Mouse (Mus musculus) heart, embryonic 16.5 days (tissue): Measurements from ENCODE around the gene Gm45261. TPM values are rescaled to one million over a fixed set of nuclear protein-coding genes. Genes with fewer than 3 reads are reported as not detected.

Source experiments
- ATAC-seq: fragments of 200-750 bp; cut with Nextera tagmentation; replicated peaks from 2 replicates; pipeline ENCODE4 v1.8.0; 2017; ENCODE audit warnings: moderate number of reproducible peaks; ENCODE audit not compliant: insufficient read depth, low FRiP score; ENCODE audit errors: extremely low read depth
- H3K27ac ChIP-seq: fragments of 300-500 bp; sonication (generic); 2 replicates; pipeline ENCODE4 v1.5.1; 2014; ENCODE audit warnings: mild to moderate bottlenecking, low read length, control low read depth, moderate library complexity
- H3K27me3 ChIP-seq: fragments of 300-500 bp; sonication (generic); 2 replicates; pipeline ENCODE4 v1.6.1; 2014; ENCODE audit warnings: low read length, mixed read lengths; ENCODE audit not compliant: control insufficient read depth, insufficient read depth
- H3K36me3 ChIP-seq: fragments of 300-500 bp; sonication (generic); 2 replicates; pipeline ENCODE4 v1.6.1; 2014; ENCODE audit not compliant: control insufficient read depth, insufficient read depth
- H3K4me1 ChIP-seq: fragments of 300-500 bp; sonication (generic); 2 replicates; pipeline ENCODE4 v1.6.1; 2014; ENCODE audit warnings: low read length, mixed read lengths; ENCODE audit not compliant: control insufficient read depth, insufficient read depth
- H3K4me2 ChIP-seq: fragments of 300-500 bp; sonication (generic); 2 replicates; pipeline ENCODE4 v1.6.1; 2014; ENCODE audit warnings: low read depth, mild to moderate bottlenecking, control low read depth, low read length
- H3K4me3 ChIP-seq: fragments of 300-500 bp; sonication (generic); 2 replicates; pipeline ENCODE4 v1.5.1; 2014; ENCODE audit warnings: mild to moderate bottlenecking, control low read depth, low read length
- H3K9ac ChIP-seq: fragments of 300-500 bp; sonication (generic); 2 replicates; pipeline ENCODE4 v1.6.1; 2014; ENCODE audit warnings: low read length, control low read depth
- H3K9me3 ChIP-seq: fragments of 300-500 bp; sonication (generic); replicated peaks from 2 replicates; pipeline ENCODE4 v1.6.1; 2016; ENCODE audit warnings: low read length; ENCODE audit not compliant: control insufficient read depth
- WGBS: fragments of 180-500 bp; shearing (Covaris S2); extraction: QIAGEN DNeasy Blood & Tissue Kit; methylation state at CpG from one replicate; pipeline ENCODE4 v1.1.7; 2014; 5-methylcytosine and 5-hydroxymethylcytosine counted together
- polyA plus RNA-seq: library from polyadenylated mRNA; unstranded; fragments of >200 nt; fragmentation: Nextera tagmentation; extraction: Ambion mirVana; gene quantifications from 2 replicates; pipeline ENCODE4 v1.2.1, GENCODE M21; 2015

Gm45261 gene
- not detected in 2 replicates for polyA plus RNA-seq

DNA sequence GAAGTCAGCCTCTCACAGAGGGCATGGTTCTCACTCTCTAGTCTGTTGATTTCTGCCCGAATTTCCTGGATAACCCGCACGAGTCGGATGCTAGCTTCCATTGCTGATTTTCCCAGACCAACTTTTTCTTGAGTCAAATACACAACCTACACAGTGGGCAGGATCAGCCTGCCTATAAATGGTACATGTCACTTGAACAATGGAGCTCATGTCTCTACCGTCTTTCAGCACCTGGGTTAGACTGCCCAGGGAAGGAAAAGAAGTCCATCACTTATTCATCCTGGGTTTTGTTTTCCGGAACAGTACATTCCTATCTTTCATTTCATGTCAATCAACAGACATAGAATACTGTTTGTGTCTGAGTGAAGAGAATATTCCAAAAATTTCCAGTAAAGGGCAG lies at the start of gene Gm45261:
Gene Gm45261 (minus strand): TSS at position 101 of the 400 bp plus-strand sequence.
- Histone ChIP-seq H3K4me3 (no peak within 1 kb of the TSS), H3K4me2 (no peak within 1 kb of the TSS), H3K4me1 (no peaks in the 10 kb centered on the region), H3K27ac (no peak within 1 kb of the TSS), H3K27me3 (no peaks in the 10 kb centered on the region), H3K9me3 (no peaks in the 10 kb centered on the region), H3K9ac (no peak within 1 kb of the TSS), H3K36me3 (no peaks in the 10 kb centered on the region)
- 74% methylated on average over 6 of the region's 6 CpGs for WGBS
- ATAC-seq = no peak

DNA sequence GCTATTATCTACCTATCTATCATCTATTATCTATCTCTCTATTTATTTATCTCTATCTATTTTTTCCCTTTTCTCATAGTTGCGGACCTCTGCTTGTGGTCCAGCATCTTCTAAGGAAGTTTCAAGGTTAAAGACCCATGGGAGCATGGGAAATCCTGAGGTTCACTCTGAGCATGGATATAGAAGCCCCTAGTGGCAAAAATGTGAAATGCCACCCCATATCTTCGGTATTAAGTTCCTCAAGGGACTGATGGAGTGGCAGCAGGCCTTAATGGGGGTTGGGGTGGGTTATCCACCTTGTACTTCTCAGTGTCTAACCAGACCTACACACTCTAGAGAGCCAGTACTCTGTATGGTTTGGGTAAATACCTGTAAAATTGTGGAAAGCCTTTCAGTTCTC lies 43.5 kb upstream of the Gm45261 start:
- no peaks in the 10 kb centered on the region for H3K9me3 ChIP-seq
- H3K4me2 ChIP-seq = no peak overlapping the region
- WGBS = 86% methylated on average over 2 of the region's 2 CpGs
- no peak overlapping the region for H3K4me3 ChIP-seq
- H3K36me3 ChIP-seq = 0 out of 2 replicates have a peak, but pooled peaks cover 2% of the 10 kb centered on the region
- no peaks in the 10 kb centered on the region for H3K4me1 ChIP-seq
- no peak for ATAC-seq
- H3K27ac ChIP-seq = no peak overlapping the region
- no peak overlapping the region for H3K9ac ChIP-seq
- H3K27me3 ChIP-seq = no peaks in the 10 kb centered on the region

GRCm38 (mm10) chr1:80504081-80504480 lies 42.8 kb upstream of the Gm45261 start:
- Histone ChIP-seq H3K4me3 (no peak overlapping the region), H3K36me3 (0 out of 2 replicates have a peak, but pooled peaks cover 2% of the 10 kb centered on the region), H3K9me3 (no peaks in the 10 kb centered on the region), H3K4me2 (no peak overlapping the region), H3K4me1 (no peaks in the 10 kb centered on the region), H3K27ac (no peak overlapping the region), H3K9ac (no peak overlapping the region), H3K27me3 (no peaks in the 10 kb centered on the region)
- 75% methylated on average over 4 of the region's 4 CpGs for WGBS
- no peak for ATAC-seq

- Histone ChIP-seq H3K9me3 (no peaks in the 10 kb centered on the region), H3K27me3 (no peaks in the 10 kb centered on the region), H3K36me3 (0 out of 2 replicates have a peak, but pooled peaks cover 2% of the 10 kb centered on the region), H3K4me1 (no peaks in the 10 kb centered on the region), H3K9ac (no peak overlapping the region), H3K4me2 (no peak overlapping the region), H3K4me3 (no peak overlapping the region), H3K27ac (no peak overlapping the region)
- no peak for ATAC-seq
- WGBS = 82% methylated on average over 9 of the region's 9 CpGs
Measured at GRCm38 (mm10) chr1:80502456-80503165, 41.4 kb upstream of the Gm45261 start.

DNA sequence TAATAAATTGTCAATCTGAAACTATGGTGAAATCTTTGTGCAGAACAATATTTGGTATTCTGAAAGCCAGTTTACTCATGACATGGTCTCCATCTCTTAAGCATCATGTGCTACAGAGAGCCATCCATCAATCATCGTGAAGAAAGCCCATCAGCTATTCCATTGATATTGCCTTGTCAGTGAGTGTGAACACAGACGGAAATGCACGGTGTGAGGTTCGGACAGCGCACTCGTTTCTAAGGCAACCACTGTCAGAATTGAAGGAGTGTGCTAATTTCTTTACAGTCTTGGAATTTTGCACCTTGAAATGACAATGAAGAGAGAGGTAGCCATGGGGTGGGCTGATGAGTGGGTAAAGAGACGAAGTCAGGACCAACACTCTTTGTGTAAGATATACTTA lies 38.0 kb upstream of the Gm45261 start:
- H3K4me1 ChIP-seq = no peaks in the 10 kb centered on the region
- no peaks in the 10 kb centered on the region for H3K27me3 ChIP-seq
- H3K36me3 ChIP-seq = no peaks in the 10 kb centered on the region
- H3K9me3 ChIP-seq = no peaks in the 10 kb centered on the region
- 79% methylated on average over 7 of the region's 7 CpGs for WGBS
- no peak overlapping the region for H3K4me2 ChIP-seq
- no peak for ATAC-seq
- H3K9ac ChIP-seq = no peak overlapping the region
- no peak overlapping the region for H3K4me3 ChIP-seq
- H3K27ac ChIP-seq = no peak overlapping the region

DNA sequence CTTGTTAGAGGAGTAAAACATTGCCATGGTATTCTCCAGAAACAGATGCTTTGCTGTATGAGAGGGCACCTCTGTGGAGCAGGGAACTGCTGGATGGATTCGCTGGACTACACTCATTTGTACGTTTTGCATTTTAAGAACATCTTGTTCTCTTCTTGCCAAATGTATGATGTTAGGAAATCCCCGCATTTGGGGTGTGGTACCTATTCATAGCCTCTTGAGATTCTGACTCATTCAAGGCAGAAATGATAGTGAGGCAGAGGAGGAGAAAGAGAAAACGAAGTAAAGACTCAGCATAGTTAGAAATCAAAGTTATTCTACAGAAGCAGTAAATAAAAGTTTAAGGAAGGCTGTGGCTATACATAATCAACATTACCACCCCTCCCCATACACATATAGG lies 35.1 kb upstream of the Gm45261 start:
- Histone ChIP-seq H3K4me1 (no peaks in the 10 kb centered on the region), H3K4me2 (no peak overlapping the region), H3K9ac (no peak overlapping the region), H3K4me3 (no peak overlapping the region), H3K27ac (no peak overlapping the region), H3K27me3 (no peaks in the 10 kb centered on the region), H3K9me3 (no peaks in the 10 kb centered on the region), H3K36me3 (no peaks in the 10 kb centered on the region)
- WGBS = 70% methylated on average over 4 of the region's 4 CpGs
- ATAC-seq = no peak

DNA sequence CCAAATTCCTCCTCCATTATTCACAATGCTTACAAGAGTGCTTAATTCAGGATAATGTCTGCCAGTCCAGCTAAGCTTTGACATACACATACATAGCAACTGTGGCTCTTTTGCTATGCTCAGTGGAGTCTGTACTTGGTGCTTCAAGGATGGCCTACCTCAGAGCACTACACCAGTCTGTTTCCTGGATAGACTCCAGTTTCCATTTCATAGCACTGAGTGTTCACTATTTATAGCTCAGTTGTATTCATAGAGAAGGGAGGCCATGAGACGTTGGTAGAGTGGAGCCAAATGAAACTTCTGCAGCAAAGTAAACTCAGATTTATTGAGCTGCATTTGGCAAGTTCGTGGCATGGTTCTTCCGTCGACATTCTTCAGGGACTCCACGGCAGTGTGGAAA lies 22.2 kb upstream of the Gm45261 start:
- H3K9me3 ChIP-seq = no peaks in the 10 kb centered on the region
- peak; percentile 72 for ATAC-seq
- H3K27me3 ChIP-seq = no peaks in the 10 kb centered on the region
- H3K27ac ChIP-seq = peak overlapping the region; percentile 69
- no peak overlapping the region for H3K4me2 ChIP-seq
- no peak overlapping the region for H3K4me3 ChIP-seq
- H3K36me3 ChIP-seq = no peaks in the 10 kb centered on the region
- H3K4me1 ChIP-seq = 0 out of 2 replicates have a peak, but pooled peaks cover 5% of the 10 kb centered on the region
- WGBS = 59% methylated on average over 5 of the region's 5 CpGs
- no peak overlapping the region for H3K9ac ChIP-seq

DNA sequence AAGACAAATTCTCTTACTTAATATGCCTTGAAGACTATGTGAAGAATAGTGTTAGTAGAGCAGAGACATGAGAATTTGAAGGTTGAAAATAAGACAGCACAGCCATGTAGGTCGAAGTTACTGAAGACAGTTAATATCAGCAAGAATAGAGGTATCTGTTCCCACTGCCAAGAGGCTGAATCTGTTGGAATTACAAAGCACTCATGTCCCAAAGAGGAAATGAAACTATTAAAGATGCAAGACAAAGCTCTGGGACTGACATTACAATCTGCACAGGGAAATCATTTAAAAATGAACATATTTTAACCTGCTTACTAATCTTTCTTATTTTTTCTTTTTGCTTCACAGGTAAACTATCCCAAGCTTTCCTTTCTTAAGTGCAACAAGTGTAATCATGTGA lies 13.7 kb upstream of the Gm45261 start:
- no peaks in the 10 kb centered on the region for H3K4me1 ChIP-seq
- H3K4me3 ChIP-seq = no peak overlapping the region
- H3K9me3 ChIP-seq = no peaks in the 10 kb centered on the region
- no peaks in the 10 kb centered on the region for H3K27me3 ChIP-seq
- no peak for ATAC-seq
- H3K27ac ChIP-seq = no peak overlapping the region
- no peaks in the 10 kb centered on the region for H3K36me3 ChIP-seq
- H3K4me2 ChIP-seq = no peak overlapping the region
- 34% methylated on average over 1 of the region's 1 CpGs for WGBS
- no peak overlapping the region for H3K9ac ChIP-seq

DNA sequence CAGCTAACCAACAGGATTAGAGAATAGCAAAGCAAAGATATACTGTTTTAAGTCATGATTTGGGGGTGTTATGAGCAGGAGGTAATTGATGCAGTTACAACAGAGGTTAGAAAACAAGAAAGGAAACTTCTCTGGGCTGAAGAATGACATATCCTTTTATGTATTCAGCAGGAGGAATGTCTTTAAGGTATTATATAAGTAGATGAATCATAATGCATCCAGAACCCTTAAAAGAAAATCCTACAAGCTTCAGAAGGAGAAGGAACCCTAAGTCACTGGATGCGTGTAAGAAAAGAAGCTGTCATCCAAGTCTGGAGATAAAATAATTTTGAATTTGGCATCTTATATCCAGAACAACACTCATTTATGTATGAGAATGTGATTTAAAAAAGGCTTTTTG lies 11.1 kb upstream of the Gm45261 start:
- H3K27ac ChIP-seq = no peak overlapping the region
- H3K4me1 ChIP-seq = no peaks in the 10 kb centered on the region
- H3K9ac ChIP-seq = no peak overlapping the region
- H3K4me3 ChIP-seq = no peak overlapping the region
- H3K27me3 ChIP-seq = no peaks in the 10 kb centered on the region
- no peak overlapping the region for H3K4me2 ChIP-seq
- WGBS = 93% methylated on average over 1 of the region's 1 CpGs
- H3K9me3 ChIP-seq = no peaks in the 10 kb centered on the region
- no peak for ATAC-seq
- H3K36me3 ChIP-seq = no peaks in the 10 kb centered on the region
